Mouse (Mus musculus): Measurements from ENCODE around the gene Rnf4.

Gene Rnf4

DNA sequence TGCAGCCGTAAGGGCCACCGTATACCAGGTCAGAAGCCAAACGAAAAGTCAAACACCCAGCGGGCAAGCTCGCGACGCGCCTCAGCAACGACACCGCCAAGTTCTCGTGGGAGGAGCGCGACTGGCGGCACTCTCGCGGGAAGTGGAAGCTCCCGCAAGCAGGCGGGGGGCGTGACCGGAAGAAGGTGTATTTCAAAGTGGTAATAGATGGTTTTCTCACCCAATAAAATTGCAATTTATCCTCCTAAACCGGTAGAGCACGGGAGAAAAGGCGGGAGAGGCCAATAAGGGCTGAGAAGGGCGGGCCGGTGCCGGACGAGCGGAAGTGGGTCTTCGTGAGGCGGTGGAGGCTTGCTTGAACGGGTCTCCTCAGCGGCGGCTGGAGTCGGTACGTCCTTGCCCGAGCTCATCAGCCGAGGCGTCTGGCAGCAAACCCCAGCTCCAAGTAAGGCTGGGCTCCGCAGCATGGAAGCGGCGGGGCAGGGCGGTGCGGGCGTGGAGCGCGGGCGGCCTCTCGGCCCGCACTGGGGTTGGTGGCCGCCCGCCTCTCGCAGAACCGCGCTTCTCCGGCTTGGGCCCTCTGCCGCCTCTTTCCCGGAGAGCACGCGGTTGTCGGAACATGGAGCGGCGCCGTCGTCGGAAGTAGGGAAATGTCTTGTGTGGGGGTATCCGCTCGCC lies at the start of gene Rnf4:
Rnf4 (plus strand) TSS at position 193 of the 678 bp plus-strand sequence.
- DNase-seq (ENCODE audit: low spot score) = peak; percentile 97

DNA sequence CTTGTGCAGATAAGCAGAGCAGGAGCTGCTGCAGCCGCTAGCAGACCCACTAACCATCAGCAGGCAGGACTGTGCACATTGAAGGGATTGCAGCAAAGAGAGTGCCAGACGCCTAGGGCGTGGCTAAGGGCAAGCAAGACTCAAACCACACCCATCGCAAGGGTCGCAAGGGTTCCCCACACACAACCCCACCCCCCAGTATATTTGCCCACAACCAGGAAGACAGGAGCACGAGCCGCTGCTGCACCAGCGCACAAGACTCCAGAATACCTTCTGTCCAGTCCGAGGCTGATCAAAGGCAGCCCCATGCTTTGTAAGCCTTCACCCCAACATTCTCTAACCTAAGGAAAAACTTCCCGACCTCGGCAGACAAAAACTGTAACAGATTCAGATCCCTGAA lies 49.6 kb upstream of the Rnf4 start:
- DNase-seq (ENCODE audit: low spot score) = no peak

DNA sequence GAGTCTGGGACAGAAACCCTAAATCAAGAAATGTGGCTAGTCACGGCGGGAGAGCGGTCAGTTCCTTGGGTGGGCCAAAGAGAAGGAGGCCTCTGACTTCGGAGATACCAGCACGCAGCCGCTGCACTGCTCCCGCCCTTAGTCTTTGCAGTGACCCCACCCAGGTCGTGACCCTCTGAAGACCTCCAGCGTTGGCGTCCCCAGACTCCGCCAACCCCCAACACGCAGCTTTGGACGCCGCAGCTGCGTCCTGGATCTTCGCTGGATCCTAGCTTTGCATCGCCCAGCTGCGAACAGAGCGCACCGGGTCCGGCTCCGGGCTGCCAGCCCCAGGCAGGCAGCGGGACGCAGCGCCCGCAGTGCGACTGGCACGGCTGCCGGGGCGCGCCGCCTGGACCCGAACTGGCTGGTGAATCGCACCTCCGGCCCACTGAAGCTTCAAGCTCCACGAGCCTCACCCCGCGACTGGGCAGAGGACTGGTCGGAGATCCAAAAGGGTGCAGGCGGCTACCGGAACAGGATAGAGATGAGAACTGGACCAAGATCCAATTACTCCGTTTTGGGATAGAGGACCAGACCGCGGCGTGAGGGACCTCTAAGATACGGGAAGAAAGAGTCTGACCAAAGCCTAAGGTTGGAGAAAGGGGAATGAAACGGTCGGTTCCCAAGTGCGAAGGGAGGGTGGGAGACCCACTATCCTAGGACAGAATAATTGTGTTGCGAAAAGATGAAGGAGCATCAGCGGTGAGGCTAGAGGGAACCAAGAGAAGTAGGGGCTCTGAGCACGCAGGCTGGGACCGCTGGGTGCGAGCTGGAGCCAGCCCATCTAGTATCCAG lies 48.9 kb upstream of the Rnf4 start:
- DNase-seq (ENCODE audit: low spot score) = no peak

DNA sequence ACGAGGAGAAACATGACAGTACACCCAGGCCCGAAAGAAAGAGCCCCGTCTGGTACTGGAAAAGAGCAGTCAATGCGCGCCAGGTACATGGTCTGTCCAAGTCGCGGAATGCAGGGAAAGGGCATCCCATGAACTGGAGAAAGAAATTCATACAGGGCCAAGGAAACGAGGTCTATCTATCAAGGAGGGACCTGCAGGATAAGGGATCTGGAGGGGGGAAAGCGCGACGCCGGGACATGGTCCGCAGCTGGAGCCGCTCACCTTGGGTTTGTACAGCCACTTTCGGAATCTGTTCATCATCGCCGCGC lies 48.3 kb upstream of the Rnf4 start:
- no peak for DNase-seq (ENCODE audit: low spot score)

DNA sequence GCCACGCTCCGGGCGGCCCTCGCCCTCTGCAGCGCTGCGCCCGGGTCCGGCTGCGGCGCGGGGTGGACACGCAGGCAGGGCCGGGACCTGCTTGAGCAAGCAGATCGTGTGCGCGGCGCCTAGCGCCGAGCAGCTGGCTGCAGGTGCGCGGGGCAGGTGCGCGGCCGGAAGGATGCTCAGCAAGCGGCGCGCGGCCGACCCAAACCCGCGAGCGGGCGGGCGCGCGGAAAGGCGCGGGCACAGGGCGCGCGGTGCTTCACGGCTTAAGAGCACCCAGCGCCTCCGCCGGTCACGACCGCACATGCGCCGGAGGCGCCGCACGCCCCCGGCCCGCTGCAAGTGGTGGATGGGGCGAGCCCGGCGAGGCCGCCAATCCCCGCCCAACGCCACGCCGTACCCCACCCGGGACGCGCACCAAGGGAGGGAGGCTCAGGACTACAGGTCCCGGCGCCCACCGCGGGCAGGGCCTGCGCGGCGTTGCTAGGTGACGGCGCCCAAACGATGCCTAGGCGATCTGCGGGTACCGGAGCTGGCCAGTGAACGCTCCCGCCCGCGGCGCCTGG lies 47.9 kb upstream of the Rnf4 start, which contains the start of the genes Zfyve28 and Cfap99:
Zfyve28 (minus strand) TSS at position 296 of the 563 bp plus-strand sequence.
Cfap99 (plus strand) TSS at position 447 of the 563 bp plus-strand sequence.
- no peak for DNase-seq (ENCODE audit: low spot score)

DNA sequence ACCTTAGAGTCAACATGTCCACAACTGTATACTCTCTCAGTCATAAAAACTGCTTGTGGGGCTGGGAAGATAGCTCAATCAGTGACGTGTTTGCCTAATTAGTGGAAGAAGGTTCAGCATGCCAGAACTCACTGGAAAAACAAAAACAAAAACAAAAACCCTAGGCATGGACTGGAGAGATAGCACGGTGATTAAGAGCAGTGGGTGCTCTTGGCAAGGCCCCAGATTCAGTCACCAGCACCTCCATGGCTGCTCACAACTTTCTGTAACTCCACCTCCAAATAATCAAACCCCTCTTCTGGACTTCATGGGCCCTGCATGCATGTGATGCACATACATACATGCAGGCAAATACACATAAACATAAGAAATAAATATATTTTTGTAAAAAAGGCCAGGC lies 46.8 kb upstream of the Rnf4 start:
- DNase-seq (ENCODE audit: low spot score) = no peak

DNA sequence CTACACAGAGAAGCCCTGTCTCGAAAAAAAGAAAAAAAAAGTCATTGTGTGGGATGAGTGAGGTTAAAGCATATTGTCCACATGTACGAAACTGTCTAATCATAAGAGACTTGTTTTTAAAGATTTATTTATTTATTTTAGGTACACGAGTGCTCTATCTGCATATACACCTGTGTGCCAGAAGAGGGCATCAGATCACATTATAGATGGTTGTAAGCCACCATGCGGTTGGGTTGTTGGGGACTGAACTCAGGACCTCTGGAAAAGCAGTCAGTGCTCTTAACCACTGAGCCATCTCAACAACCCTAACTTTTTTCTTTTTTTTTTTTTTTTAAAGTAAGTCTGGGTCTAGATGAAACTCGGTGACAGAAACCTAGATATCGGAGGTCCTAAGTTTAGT lies 42.7 kb upstream of the Rnf4 start:
- DNase-seq (ENCODE audit: low spot score) = no peak

DNA sequence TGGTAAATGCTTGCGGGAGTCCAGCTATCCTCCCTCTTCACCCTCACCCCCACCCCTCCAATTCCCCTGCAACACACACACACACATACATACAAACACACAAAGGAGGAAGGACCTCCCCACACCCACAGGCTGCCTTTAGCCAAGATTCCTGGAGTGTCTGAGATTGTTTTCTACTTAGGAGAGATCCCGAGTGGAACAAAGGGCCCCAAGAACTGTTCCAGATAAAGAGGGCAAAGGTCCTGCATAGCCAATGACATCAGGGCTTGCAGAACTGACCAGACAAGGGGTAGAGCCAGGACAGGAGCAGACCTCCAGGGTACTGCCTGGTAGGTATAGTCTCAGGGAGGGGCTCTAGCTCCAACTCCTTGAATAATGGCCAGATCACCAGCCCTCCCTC lies 41.4 kb upstream of the Rnf4 start:
- DNase-seq (ENCODE audit: low spot score) = no peak

DNA sequence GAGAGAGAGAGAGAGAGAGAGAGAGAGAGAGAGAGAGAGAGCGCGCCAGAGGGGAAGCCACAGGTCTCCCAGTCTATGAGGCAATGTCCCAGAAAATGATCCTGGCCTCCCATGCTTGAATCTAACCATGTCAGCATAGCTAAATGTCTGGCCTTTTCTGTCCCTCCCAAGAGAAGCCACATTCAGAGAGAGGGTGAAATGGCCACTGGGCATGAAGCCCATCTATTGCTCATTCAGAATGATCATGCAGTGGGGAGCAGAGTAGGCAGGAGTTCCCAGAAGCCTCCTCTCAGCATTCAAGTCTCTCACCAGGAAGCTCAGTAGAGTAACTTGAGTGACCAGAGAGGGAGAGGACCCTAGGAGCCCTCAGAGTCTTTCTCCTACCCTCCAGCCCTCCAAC lies 40.9 kb upstream of the Rnf4 start:
- no peak for DNase-seq (ENCODE audit: low spot score)

DNA sequence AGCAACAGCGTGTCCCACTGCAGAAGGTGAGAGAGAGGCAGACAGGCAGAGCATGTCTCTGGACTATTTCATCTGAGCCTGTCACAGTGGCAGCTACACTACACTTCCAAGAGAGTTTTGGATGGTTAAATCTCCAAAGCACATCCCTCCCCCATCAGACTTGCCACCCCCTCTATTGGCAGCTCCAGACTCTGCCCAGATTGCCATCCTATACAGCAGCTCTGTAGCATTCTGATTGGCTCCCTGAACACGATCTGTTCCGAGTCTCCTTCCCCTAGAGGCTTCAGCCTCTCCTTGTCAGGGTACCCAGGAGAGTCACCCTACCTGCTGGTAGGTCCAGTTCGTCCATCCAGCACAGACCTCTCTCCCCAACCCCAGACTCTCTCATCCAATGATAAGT lies 38.0 kb upstream of the Rnf4 start:
- no peak for DNase-seq (ENCODE audit: low spot score)

DNA sequence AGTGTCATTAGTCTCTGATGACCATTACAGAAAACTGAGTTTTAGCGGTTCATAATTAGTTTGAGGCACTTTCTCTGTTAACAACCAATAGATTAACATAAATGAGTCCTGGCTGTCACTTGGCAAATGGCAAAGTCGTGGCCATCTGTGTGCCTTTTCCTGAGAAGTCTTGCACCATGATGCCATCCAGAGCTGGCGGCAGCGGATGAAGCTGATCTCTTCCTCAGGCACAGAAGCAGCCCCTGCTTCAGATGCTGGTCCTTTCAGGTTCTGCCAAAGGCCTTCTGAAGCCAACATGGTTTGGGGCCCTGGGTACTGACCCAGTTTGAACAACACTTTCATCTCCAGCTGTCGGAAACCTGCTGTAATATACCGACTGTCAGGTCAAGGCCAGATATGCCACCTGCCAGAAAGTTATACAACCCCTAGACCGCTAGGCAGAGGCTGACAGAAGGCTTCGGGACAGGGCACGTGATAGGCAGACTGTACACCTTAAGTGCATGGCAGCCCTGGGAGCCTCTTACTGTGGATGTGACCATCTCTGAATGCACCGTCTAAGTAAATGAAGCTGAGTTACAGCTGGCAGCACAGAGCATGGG lies 37.1 kb upstream of the Rnf4 start:
- DNase-seq (ENCODE audit: low spot score) = no peak

DNA sequence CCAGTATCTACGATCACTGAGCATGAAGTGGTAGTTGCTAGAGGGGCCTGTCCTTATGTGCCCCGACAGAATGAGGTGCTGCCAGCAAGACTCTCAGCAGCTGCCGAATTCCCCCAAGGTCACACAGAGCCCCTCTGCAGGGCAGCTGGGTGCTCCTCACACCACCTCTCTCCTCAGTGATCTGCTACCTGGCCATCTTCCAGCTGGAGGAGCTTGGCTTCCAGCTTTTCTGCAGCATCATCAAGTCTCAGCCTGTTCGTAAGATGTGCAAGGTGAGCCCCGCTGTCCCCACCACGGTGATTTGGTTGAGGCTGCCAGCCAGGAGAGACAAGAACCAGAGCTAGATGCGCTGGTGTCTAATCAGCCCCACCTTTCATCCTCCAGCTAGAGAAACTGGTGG lies 33.7 kb upstream of the Rnf4 start:
- no peak for DNase-seq (ENCODE audit: low spot score)

DNA sequence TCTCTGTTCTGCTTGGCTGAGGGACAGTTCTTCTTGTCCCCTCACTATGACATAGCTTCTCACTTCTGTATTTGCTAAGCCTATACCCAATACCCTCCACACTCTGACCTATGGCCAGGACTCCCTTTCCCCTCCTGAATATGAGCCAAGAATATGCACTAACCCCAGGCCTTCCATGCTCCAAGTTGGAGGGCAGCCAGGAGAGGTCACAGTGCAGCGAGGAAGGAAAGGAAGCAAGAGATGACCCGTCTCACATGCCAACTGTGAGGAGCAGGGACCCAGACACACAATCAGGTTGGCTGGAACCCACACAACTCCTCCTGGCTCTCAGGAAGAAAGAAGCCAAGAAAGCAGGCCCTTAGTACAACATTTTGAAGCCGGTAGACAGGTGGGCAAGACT lies 27.1 kb upstream of the Rnf4 start:
- no peak for DNase-seq (ENCODE audit: low spot score)

DNA sequence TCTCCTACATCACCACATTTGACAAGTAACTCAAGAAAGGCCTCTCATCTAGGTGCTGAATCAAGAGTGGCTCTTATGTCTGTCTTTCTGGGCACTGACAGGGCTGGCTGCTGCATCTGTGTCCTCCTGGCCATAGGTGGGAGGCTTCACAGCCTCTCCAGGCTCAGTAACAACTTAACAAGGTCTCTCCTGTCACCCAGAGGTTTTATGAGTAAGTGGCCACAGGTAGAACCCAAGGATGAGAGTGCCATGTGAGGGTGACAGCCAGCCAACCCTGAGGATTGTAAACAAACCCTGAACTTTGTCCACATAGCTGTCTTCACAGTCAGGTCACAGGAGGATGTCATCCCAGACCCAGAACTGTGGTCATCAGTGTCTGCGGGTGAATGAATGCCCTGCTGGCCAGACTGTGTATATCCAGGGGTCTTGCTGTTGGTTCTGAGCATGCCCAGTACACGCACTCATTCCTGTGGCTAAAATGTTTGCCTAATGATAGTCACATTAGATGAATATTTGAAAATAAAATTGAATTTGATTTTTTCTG lies 16.5 kb upstream of the Rnf4 start:
- no peak for DNase-seq (ENCODE audit: low spot score)

DNA sequence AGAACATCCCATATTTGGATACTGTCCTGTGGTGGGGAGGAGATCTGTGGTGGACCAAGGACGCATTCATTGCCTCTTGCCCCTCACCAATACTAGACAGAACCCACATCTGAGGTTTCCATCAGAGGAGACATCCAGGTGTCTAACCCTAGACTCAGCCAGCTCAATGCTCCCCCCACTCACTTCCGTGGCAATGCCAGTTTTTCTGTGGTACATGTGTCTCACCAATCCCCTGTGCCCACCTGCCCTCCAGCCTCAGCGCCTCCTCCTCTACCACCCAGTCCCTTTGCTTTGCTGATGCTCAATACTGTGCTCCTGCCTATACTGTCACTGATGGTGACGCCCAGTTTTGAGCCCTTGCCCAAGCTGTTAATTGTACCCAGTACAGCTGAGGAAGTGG lies 14.9 kb upstream of the Rnf4 start:
- DNase-seq (ENCODE audit: low spot score) = no peak

DNA sequence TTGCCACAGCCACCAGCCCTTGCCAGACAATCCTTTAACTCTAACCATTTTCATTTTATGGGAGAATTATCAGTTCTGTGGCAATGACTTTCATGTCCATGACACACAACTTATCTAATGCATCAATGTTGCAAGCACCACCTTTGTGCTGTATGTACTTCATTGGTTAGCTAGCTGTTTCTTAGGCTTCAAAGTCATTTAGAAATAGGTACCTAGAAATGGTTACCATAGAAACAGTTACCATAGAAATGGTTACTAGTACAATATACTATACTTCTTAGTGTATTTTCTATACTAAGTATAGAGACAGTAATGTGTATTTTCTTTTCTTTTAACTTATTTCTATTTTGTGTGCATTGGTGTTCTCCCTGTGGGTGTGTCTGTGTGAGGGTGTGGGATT lies 10.8 kb upstream of the Rnf4 start:
- DNase-seq (ENCODE audit: low spot score) = no peak

DNA sequence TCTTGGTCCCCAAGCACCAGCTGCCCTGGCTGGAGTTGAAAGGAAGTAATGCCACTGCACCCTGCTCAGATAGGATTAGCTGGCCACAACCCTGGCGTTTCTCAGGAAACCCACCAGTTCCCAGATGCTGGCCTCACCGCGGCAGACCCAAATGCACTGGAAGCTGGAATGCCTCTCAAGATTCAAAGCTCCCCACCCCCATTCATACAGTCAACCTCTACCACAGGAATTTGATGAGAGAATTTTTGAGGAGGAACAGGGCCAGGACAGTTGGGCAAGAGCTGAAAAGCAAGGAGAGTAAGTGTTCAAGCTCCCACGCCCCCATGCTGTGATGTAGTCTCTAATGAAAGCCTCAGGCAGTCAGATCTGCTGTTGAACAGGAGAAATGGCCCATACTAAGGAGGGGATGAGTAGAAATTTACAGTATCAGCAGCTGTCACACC lies 9.8 kb upstream of the Rnf4 start:
- DNase-seq (ENCODE audit: low spot score) = no peak

DNA sequence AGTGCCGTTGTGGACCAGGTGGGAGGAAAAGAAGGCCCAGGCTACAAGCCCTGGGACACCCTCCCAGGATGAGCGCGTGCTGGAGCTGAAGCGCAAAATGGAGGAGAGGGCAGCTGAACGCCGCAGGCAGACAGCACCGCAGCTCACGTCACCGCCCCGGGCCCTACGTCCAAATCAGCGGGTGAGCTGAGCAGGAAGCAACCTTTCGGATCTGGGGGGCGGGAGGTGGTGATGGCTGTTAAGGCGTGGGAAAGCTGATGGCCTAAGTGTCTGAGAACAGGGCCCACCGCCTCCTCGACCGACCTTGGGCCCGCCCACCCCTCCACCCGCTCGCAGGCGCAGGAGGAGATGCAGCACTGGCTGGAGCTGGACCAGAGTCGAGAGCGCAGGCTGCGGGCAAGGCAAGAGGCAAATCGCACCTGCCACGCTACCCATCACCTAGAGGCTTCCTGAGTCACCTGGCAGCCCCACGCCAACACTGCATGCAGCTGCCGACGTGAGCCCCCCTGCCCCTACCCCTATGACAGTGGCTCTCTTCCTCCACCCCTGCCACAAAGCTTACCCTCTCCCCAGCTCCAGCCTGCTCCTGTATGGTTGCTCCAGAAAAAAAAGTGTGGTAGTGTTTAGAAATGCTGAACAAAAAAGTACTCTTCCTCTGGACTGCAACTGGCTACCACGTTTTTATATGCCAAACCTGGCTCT lies 9.1 kb upstream of the Rnf4 start:
- DNase-seq (ENCODE audit: low spot score) = no peak

DNA sequence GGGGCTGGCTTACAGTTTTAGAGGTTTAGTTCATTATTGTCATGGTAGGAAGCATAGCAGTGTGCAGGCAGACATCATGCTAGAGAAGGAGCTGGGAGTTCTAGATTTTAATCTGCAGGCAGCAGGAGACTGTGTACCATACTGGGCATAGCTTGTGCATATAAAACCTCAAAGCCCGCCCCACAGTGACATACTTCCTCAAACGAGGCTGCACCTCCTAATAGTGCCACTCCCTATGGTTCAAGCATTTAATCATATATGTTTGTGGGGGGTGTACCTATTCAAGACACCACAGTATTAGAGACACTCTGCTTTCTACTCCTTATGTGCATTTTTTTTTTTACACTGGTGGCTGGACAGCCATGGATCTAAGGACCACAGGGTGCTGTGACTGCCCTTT lies 6.0 kb upstream of the Rnf4 start:
- no peak for DNase-seq (ENCODE audit: low spot score)

DNA sequence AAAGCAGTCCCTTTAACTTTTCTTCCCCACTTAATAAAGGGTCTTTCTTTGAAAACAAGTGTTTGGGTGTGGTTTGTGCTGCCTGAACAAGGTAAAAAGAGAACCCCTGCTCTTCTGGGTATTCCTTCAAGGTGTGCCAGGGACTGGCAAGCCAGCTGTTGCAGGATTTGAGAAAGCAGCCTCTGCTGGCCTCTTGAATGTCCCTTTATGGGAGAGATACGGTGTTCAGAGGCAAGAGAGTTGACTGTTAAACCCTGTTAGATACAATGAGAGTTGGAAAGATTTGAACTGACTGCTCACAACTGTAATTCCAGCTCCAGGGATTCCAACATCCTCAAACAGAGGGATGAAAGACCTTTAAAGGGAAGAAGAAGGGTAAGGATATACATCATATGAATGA lies 2.0 kb upstream of the Rnf4 start:
- no peak for DNase-seq (ENCODE audit: low spot score)

DNA sequence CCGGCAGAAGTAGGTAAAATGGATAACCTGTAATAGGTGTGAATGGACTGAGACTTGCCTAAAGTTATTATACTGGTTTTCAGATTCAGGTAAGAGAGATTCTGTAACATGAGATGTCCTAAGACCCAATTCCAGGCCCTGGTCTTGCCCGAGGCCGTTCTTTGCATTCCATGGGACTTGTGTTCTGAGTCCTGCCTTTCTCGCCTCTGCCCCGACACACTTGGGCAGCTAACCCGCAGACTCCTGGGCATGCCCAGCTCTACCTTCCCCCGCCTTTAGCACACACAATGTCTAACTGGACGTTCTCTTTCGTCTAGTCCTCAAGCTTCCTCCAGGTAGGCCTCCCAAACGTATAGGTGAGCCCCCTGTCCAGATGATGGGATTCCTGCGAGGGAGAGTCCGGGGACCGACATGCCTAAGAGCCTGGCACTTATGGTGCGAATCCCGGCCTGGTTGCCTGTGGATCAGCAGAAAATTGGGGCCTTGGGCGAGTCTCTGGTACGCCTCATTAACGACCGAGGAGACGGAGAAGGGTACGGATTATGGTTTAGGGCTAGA lies 471 bp upstream of the Rnf4 start:
- no peak for DNase-seq (ENCODE audit: low spot score)
